Mouse (Mus musculus) MEL (cell line): ENCODE results near the gene Gstm6. TPM values are rescaled to one million over a fixed set of nuclear protein-coding genes. Genes with fewer than 3 reads are reported as not detected.
"Not testable (repeated sequence)": the region's sequence is repeated elsewhere in the genome, so short reads cannot be mapped to it uniquely, and the experiment has no call there.

Source experiments
- DNase-seq: peaks from one replicate; pipeline ENCODE4 v3.0.0; 2011; ENCODE audit warnings: low read depth, low spot score
- H3K27ac ChIP-seq: 2 replicates; pipeline ENCODE4 v1.5.1; 2012; ENCODE audit warnings: low read depth, mild to moderate bottlenecking, control low read depth, low read length, moderate library complexity; ENCODE audit not compliant: control insufficient read depth
- H3K27me3 ChIP-seq, 2 experiments: fragments of 150-350 bp in 1 of 2; sonication (generic) in 1 of 2; 2 replicates each; pipeline ENCODE4 v1.6.1; 2012; ENCODE audit warnings: low read length in 2 of 2, mild to moderate bottlenecking in 2 of 2, improper control_type of control experiment in 1 of 2, moderate library complexity in 1 of 2; ENCODE audit not compliant: insufficient read depth in 2 of 2, control insufficient read depth in 1 of 2
- H3K36me3 ChIP-seq, 2 experiments: 2 replicates each; pipeline ENCODE4 v1.6.1; 2012 to 2014; ENCODE audit warnings: low read length in 2 of 2, improper control_type of control experiment in 1 of 2, inconsistent platforms in 1 of 2, mild to moderate bottlenecking in 1 of 2; ENCODE audit not compliant: insufficient read depth in 2 of 2, control insufficient read depth in 1 of 2
- H3K4me1 ChIP-seq, 2 experiments: fragments of 150-350 bp in 1 of 2; sonication (generic) in 1 of 2; 2 replicates each; pipeline ENCODE4 v1.6.1; 2012; ENCODE audit warnings: low read length in 2 of 2, improper control_type of control experiment in 1 of 2, mild to moderate bottlenecking in 1 of 2; ENCODE audit not compliant: insufficient read depth in 2 of 2, control insufficient read depth in 1 of 2
- H3K4me3 ChIP-seq, 2 experiments: fragments of 150-350 bp in 1 of 2; sonication (generic) in 1 of 2; 2 replicates each; pipeline ENCODE4 v1.5.1; 2012; ENCODE audit warnings: low read depth in 2 of 2, low read length in 2 of 2, mild to moderate bottlenecking in 2 of 2, moderate library complexity in 2 of 2, control low read depth in 1 of 2, improper control_type of control experiment in 1 of 2; ENCODE audit not compliant: control insufficient read depth in 1 of 2, insufficient read depth in 1 of 2
- H3K79me2 ChIP-seq: 2 replicates; pipeline ENCODE4 v1.6.1; 2012; ENCODE audit warnings: mild to moderate bottlenecking, low read length, moderate library complexity; ENCODE audit not compliant: control insufficient read depth, poor library complexity, insufficient read depth
- H3K9ac ChIP-seq: 2 replicates; pipeline ENCODE4 v1.6.1; 2012; ENCODE audit warnings: low read depth, mild to moderate bottlenecking, control low read depth, low read length, moderate library complexity; ENCODE audit not compliant: control insufficient read depth, poor library complexity, severe bottlenecking
- H3K9me3 ChIP-seq: fragments of 150-350 bp; sonication (generic); replicated peaks from 2 replicates; pipeline ENCODE4 v1.6.1; 2012; ENCODE audit warnings: mild to moderate bottlenecking, low read length, improper control_type of control experiment, moderate library complexity; ENCODE audit not compliant: insufficient read depth
- BHLHE40 ChIP-seq: IDR thresholded peaks from 2 replicates; pipeline ENCODE4 v1.6.1; 2012; ENCODE audit warnings: low read depth, mild to moderate bottlenecking, inconsistent platforms, low read length, improper control_type of control experiment, borderline replicate concordance
- CTCF ChIP-seq, 3 experiments: IDR thresholded peaks in 2 of 3; conservative IDR thresholded peaks in 1 of 3; 2 replicates each; pipeline ENCODE4 v1.5.1; 2011 to 2012; ENCODE audit warnings: low read length in 3 of 3, low read depth in 2 of 3, mild to moderate bottlenecking in 2 of 3, improper control_type of control experiment in 1 of 3, inconsistent platforms in 1 of 3, mixed read lengths in 1 of 3, moderate library complexity in 1 of 3; ENCODE audit not compliant: control insufficient read depth in 1 of 3, insufficient read depth in 1 of 3, poor library complexity in 1 of 3, severe bottlenecking in 1 of 3
- E2F4 ChIP-seq: IDR thresholded peaks from 2 replicates; pipeline ENCODE4 v1.6.1; 2011; ENCODE audit warnings: low read depth, low read length, improper control_type of control experiment, borderline replicate concordance
- ELF1 ChIP-seq: IDR thresholded peaks from 2 replicates; pipeline ENCODE4 v1.6.1; 2014; ENCODE audit warnings: low read depth, mild to moderate bottlenecking, inconsistent platforms, low read length, improper control_type of control experiment, moderate library complexity
- EP300 ChIP-seq, 2 experiments: IDR thresholded peaks; 2 replicates each; pipeline ENCODE4 v1.6.1; 2011; ENCODE audit warnings: improper control_type of control experiment in 2 of 2, low read length in 2 of 2, low read depth in 1 of 2, mild to moderate bottlenecking in 1 of 2
- GABPA ChIP-seq: IDR thresholded peaks from 2 replicates; pipeline ENCODE4 v1.6.1; 2012; ENCODE audit warnings: low read depth, mild to moderate bottlenecking, inconsistent platforms, low read length, improper control_type of control experiment, moderate library complexity
- HCFC1 ChIP-seq: IDR thresholded peaks from 2 replicates; pipeline ENCODE4 v1.6.1; 2012; ENCODE audit warnings: low read depth, mild to moderate bottlenecking, inconsistent platforms, low read length, improper control_type of control experiment, moderate library complexity
- JUND ChIP-seq: IDR thresholded peaks from 2 replicates; pipeline ENCODE4 v1.6.1; 2011; ENCODE audit warnings: low read depth, mild to moderate bottlenecking, improper control_type of control experiment, low read length
- MAX ChIP-seq: IDR thresholded peaks from 2 replicates; pipeline ENCODE4 v1.6.1; 2011; ENCODE audit warnings: low read length, improper control_type of control experiment
- MXI1 ChIP-seq: IDR thresholded peaks from 2 replicates; pipeline ENCODE4 v1.6.1; 2011; ENCODE audit warnings: mild to moderate bottlenecking, low read depth, low read length, improper control_type of control experiment
- POLR2AphosphoS2 ChIP-seq: IDR thresholded peaks from 2 replicates; pipeline ENCODE4 v1.6.1; 2011; ENCODE audit warnings: low read length, improper control_type of control experiment
- RAD21 ChIP-seq: IDR thresholded peaks from 2 replicates; pipeline ENCODE4 v1.6.1; 2011; ENCODE audit warnings: mild to moderate bottlenecking, low read depth, low read length, improper control_type of control experiment
- RCOR1 ChIP-seq: IDR thresholded peaks from 2 replicates; pipeline ENCODE4 v1.6.1; 2012; ENCODE audit warnings: low read depth, mild to moderate bottlenecking, inconsistent platforms, low read length, improper control_type of control experiment
- SIN3A ChIP-seq: IDR thresholded peaks from 2 replicates; pipeline ENCODE4 v1.6.1; 2012; ENCODE audit warnings: low read length, improper control_type of control experiment, inconsistent platforms
- SMC3 ChIP-seq: IDR thresholded peaks from 2 replicates; pipeline ENCODE4 v1.6.1; 2011; ENCODE audit warnings: low read depth, low read length, improper control_type of control experiment
- TBP ChIP-seq: IDR thresholded peaks from 2 replicates; pipeline ENCODE4 v1.8.0; 2011; ENCODE audit warnings: low read depth, low read length, improper control_type of control experiment
- TCF12 ChIP-seq: IDR thresholded peaks from 2 replicates; pipeline ENCODE4 v1.6.1; 2014; ENCODE audit warnings: low read depth, mild to moderate bottlenecking, inconsistent platforms, low read length, improper control_type of control experiment, moderate library complexity
- USF1 ChIP-seq: IDR thresholded peaks from 2 replicates; pipeline ENCODE4 v1.6.1; 2014; ENCODE audit warnings: low read depth, mild to moderate bottlenecking, inconsistent platforms, low read length, improper control_type of control experiment, moderate library complexity
- USF2 ChIP-seq, 2 experiments: IDR thresholded peaks; 2 replicates each; pipeline ENCODE4 v1.6.1; 2011 to 2012; ENCODE audit warnings: improper control_type of control experiment in 2 of 2, low read length in 2 of 2, borderline replicate concordance in 1 of 2, inconsistent platforms in 1 of 2, low read depth in 1 of 2, mild to moderate bottlenecking in 1 of 2; ENCODE audit not compliant: insufficient read depth in 1 of 2
- ZC3H11A ChIP-seq: IDR thresholded peaks from 2 replicates; pipeline ENCODE4 v1.6.1; 2012; ENCODE audit warnings: low read depth, mild to moderate bottlenecking, inconsistent platforms, low read length, improper control_type of control experiment
- ZKSCAN1 ChIP-seq: IDR thresholded peaks from 2 replicates; pipeline ENCODE4 v1.6.1; 2012; ENCODE audit warnings: low read depth, mild to moderate bottlenecking, inconsistent platforms, low read length, improper control_type of control experiment, moderate library complexity
- ZNF384 ChIP-seq: IDR thresholded peaks from 2 replicates; pipeline ENCODE4 v1.6.1; 2012; ENCODE audit warnings: low read depth, mild to moderate bottlenecking, inconsistent platforms, low read length, improper control_type of control experiment
- polyA plus RNA-seq, 2 experiments: library from polyadenylated mRNA; stranded (reverse) in 1 of 2; unstranded in 1 of 2; fragments of >175 nt in 1 of 2; fragments of >200 nt in 1 of 2; gene quantifications; 2 replicates each; pipeline versions ENCODE4 v1.2.1 to v1.2.4; 2012; ENCODE audit warnings: low replicate concordance in 2 of 2, low read depth in 1 of 2; ENCODE audit not compliant: insufficient read length in 2 of 2, insufficient read depth in 1 of 2, missing spikeins in 1 of 2
- total RNA-seq: library from RNA; depleted of rRNA; stranded (reverse); fragments of 300-350 nt; gene quantifications from 2 replicates; pipeline ENCODE4 v1.2.3, GENCODE M21; 2012

Gene Gstm6
- total and polyA plus RNA-seq, 3 experiments, result 0.13 TPM; not detected in 2

DNA sequence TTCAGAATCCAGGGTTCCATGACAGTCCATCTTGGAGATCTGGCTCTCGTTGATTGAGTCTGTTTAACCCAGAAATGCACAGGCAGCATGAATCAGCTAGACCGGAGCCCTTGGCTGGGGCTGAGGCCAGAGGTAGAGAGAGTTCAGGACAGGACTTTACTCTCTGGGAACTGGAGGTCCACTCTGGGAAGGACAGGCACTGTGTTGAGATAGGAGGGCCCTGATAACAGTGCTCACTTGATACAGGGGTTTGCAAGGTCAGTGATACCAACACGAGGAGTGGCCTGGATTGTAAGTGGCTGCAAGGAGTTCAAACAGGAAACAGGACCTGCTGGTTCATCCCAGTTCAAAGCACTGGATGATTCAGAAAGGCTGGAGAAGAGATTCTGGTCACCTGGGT is 34.1 kb upstream of the Gstm6 start:
- Histone ChIP-seq H3K4me3 (no peak overlapping the region), H3K27ac (no peak overlapping the region), H3K36me3 (no peaks in the 10 kb centered on the region), H3K79me2 (no peaks in the 10 kb centered on the region), H3K4me1 (no peaks in the 10 kb centered on the region), H3K9me3 (no peaks in the 10 kb centered on the region), H3K27me3 (peaks cover 5 to 8% of the 10 kb centered on the region in 2 experiments), H3K9ac (no peak overlapping the region)
- DNase-seq, result no peak
- TF ChIP-seq RCOR1, result no peak
- TF ChIP-seq USF1, result no peak
- TF ChIP-seq EP300 (IDR thresholded peaks at IDR 0.05; ENCODE audit: low read depth in 1 of 2, low read length in 2 of 2), result no peak
- no peak for TF ChIP-seq SMC3

DNA sequence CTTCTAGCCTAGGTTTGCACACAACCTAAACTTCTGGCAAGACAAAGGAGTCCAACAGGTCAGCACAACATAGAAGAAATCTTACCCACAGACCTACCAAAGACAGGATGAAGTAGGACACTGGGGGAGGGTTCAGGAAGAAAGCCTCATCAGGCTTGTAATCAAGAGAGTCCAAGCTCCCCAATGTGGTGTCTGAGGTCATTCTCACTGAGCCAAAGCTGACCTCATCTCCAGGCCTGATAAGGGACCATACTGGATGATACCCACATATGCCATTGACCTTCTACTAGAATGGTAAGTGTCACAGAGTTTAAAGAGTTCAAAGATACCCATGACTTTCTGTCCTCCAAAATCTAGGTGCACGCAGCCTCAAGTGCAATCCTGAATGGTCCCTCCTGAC is 30.7 kb upstream of the Gstm6 start:
- Histone ChIP-seq H3K27me3 (peaks cover 4 to 21% of the 10 kb centered on the region in 2 experiments), H3K4me1 (no peaks in the 10 kb centered on the region), H3K79me2 (no peaks in the 10 kb centered on the region), H3K27ac (no peak overlapping the region), H3K36me3 (no peaks in the 10 kb centered on the region), H3K9ac (no peak overlapping the region), H3K9me3 (no peaks in the 10 kb centered on the region), H3K4me3 (no peak overlapping the region)
- TF ChIP-seq HCFC1 (no peak), ZKSCAN1 (no peak), BHLHE40 (no peak), MAX (no peak), SIN3A (no peak), USF2 (IDR thresholded peaks at IDR 0.05; ENCODE audit: borderline replicate concordance in 1 of 2, insufficient read depth in 1 of 2, low read depth in 1 of 2, low read length in 2 of 2) (no peak)
- no peak for DNase-seq

DNA sequence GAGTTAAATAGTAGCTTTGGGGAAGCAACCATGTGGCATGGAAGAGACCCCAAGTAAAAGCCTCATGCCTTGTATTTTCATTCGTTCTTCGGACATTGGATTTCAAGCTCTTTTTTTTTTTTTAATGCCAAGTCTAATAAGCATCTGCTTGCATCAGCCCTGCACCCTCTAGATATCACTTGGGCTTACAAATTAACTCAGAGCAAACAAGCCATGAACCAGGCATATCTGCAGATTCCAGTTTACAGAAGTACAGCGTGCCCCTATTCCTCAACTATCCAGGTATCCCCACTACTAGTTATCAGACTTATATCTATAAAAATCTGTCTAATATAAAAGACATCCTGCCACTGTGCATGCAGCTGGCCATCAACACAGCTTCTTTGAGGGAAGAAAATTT is 28.5 kb upstream of the Gstm6 start:
- Histone ChIP-seq H3K36me3 (no peaks in the 10 kb centered on the region), H3K4me1 (no peaks in the 10 kb centered on the region), H3K79me2 (no peaks in the 10 kb centered on the region), H3K9ac (no peak overlapping the region), H3K27me3 (peaks cover 4 to 23% of the 10 kb centered on the region in 2 experiments), H3K9me3 (no peaks in the 10 kb centered on the region), H3K27ac (no peak overlapping the region), H3K4me3 (no peak overlapping the region)
- no peak for DNase-seq
- TF ChIP-seq MXI1 (no peak), ZNF384 (no peak), USF2 (IDR thresholded peaks at IDR 0.05; ENCODE audit: borderline replicate concordance in 1 of 2, insufficient read depth in 1 of 2, low read depth in 1 of 2, low read length in 2 of 2) (no peak), POLR2AphosphoS2 (no peak), USF1 (no peak), TBP (no peak), GABPA (no peak), TCF12 (no peak), HCFC1 (no peak), ZC3H11A (no peak), ELF1 (no peak), CTCF (IDR thresholded peaks at IDR 0.05 in 2 of 3, conservative IDR thresholded peaks at IDR 0.05 in 1 of 3; ENCODE audit: control insufficient read depth in 1 of 3, insufficient read depth in 1 of 3, low read depth in 2 of 3, low read length in 3 of 3, poor library complexity in 1 of 3, severe bottlenecking in 1 of 3) (no peak), JUND (no peak), RAD21 (no peak), E2F4 (no peak)

DNA sequence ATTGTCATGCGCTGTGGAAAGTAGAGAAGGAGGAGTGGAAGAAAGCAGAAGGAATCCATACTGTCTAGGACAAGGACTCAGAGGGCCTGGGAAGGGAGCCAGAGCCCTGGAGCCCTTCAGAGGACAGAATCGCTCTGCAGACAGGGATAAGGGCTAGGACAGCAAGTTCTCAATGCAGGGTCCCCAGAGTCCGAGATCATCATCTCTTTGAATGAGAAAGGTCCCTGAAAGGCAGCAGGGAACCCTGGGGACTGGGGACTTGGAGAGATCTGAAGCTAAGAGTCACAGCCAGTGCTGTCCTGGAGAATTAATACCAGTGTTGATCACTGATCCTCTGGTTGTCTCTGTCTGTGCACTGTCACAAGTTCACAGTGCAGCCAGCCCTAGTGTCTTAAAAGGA is 27.6 kb upstream of the Gstm6 start:
- H3K9me3 ChIP-seq, H3K4me1 ChIP-seq, H3K9ac ChIP-seq, H3K4me3 ChIP-seq, H3K79me2 ChIP-seq, DNase-seq, H3K36me3 ChIP-seq, H3K27ac ChIP-seq: not testable (repeated sequence)
- peaks cover 4 to 23% of the 10 kb centered on the region in 2 experiments for H3K27me3 ChIP-seq
